Mouse (Mus musculus): ENCODE results near the gene Olfr1079.
"Not testable (repeated sequence)": the region's sequence is repeated elsewhere in the genome, so short reads cannot be mapped to it uniquely, and the experiment has no call there.

Olfr1079 gene

GRCm38 (mm10) chr2:86542380-86542779, at the start of gene Olfr1079:
Gene Olfr1079 (minus strand): TSS chr2:86542480.
- DNase-seq (ENCODE audit: low read depth, low spot score), result no peak

GRCm38 (mm10) chr2:86558135-86558534, 15.9 kb upstream of the Olfr1079 start, which contains the start of gene Olfr1080:
Gene Olfr1080 (minus strand): TSS chr2:86558235.
- not testable (repeated sequence) for DNase-seq (ENCODE audit: low read depth, low spot score)

DNA sequence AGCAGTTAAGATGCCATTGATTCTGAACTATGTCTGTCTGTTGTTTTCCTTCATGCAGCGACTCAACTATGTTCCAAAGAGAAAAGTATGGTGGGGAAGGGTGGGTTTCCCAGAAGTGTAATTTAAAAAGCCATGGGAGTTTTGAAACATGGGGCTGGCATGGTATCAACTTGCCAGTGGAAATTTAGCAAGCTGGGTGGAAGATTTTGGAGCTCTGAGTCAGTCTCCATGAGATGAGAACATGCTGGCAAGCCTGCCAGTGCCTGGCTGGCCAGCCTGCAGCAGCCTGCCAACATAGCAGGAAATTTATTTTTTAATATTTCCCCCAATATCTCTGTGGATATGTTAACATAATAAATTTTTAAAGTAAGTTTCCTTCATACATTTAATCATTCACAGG, 11.3 kb downstream of the Olfr1079 start:
- DNase-seq (ENCODE audit: low read depth, low spot score), result no peak

DNA sequence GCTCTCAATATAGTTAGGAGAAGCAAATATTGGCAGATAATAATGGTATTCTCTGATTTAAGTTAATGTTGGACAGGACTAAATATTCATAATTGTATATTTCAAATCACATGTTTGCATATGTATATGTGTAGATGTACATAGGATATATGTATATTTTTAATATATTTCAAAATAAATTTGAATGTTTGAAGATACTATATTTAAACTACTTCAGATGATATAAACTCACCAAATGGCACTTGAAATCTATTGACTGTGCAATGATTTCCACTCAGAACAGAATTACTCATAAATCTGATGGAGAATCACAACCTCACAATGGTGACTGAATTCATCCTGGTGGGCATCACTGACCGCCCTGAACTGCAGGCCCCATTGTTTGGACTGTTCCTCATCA, 34.1 kb downstream of the Olfr1079 start, which contains the start of gene Olfr1076:
TSS of gene Olfr1076 (plus strand) at position 301 of the 400 bp plus-strand sequence.
- DNase-seq (ENCODE audit: low read depth, low spot score), result no peak

DNA sequence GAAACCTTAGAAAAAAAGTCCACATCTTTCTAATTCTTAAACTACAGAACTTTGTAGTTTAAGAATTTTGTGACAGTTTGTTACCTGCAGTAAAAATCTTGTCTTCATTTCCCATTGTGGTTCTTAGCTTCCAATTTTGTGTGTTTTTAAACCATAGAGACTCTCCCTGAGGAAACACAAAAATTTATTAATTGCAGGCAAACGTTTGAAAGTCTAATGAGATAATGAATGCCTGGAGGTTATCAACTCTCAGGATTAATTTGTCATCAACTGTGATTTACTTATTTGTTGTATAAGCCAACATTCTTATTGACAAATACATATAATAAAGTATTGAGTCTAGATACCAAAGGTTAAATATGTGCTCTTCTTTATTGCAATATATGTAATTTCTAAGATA, 55.0 kb downstream of the Olfr1079 start, which contains the start of gene Olfr228:
TSS of gene Olfr228 (minus strand) at position 101 of the 400 bp plus-strand sequence.
- DNase-seq (ENCODE audit: low read depth, low spot score), result no peak
